Mouse (Mus musculus) stomach, postnatal 0 days (tissue): ENCODE results near the gene Arhgap22. TPM values are rescaled to one million over a fixed set of nuclear protein-coding genes. Genes with fewer than 3 reads are reported as not detected.

Experiments used
- ATAC-seq: fragments of 200-750 bp; cut with Nextera tagmentation; 2 replicates; pipeline ENCODE4 v1.8.0; 2017; ENCODE audit not compliant: low FRiP score, low TSS enrichment
- DNase-seq: peaks from one replicate; pipeline ENCODE4 v3.0.0-alpha.2; 2016; ENCODE audit warnings: low spot score
- H3K27ac ChIP-seq: fragments of 300-500 bp; sonication (generic); replicated peaks from 2 replicates; pipeline ENCODE4 v1.5.1; 2014; ENCODE audit warnings: mild to moderate bottlenecking, control low read depth
- H3K27me3 ChIP-seq: fragments of 300-500 bp; sonication (generic); 2 replicates; pipeline ENCODE4 v1.6.1; 2014; ENCODE audit warnings: low read length; ENCODE audit not compliant: control insufficient read depth, insufficient read depth
- H3K36me3 ChIP-seq: fragments of 300-500 bp; sonication (generic); 2 replicates; pipeline ENCODE4 v1.6.1; 2014; ENCODE audit warnings: low read length, mixed read lengths; ENCODE audit not compliant: control insufficient read depth, insufficient read depth
- H3K4me1 ChIP-seq: fragments of 300-500 bp; sonication (generic); replicated peaks from 2 replicates; pipeline ENCODE4 v1.6.1; 2014; ENCODE audit warnings: antibody characterized with exemption; ENCODE audit not compliant: control insufficient read depth, insufficient read depth
- H3K4me2 ChIP-seq: fragments of 300-500 bp; sonication (generic); replicated peaks from 2 replicates; pipeline ENCODE4 v1.6.1; 2014; ENCODE audit warnings: low read depth, mild to moderate bottlenecking, control low read depth, moderate library complexity
- H3K4me3 ChIP-seq: fragments of 300-500 bp; sonication (generic); 2 replicates; pipeline ENCODE4 v1.5.1; 2014; ENCODE audit warnings: low read depth, low read length, control low read depth
- H3K9ac ChIP-seq: fragments of 300-500 bp; sonication (generic); 2 replicates; pipeline ENCODE4 v1.6.1; 2014; ENCODE audit warnings: mild to moderate bottlenecking, low read length, control low read depth, mixed read lengths
- H3K9me3 ChIP-seq: fragments of 300-500 bp; sonication (generic); 2 replicates; pipeline ENCODE4 v1.6.1; 2016; ENCODE audit warnings: low read length; ENCODE audit not compliant: control insufficient read depth
- CTCF ChIP-seq: IDR thresholded peaks from 2 replicates; pipeline ENCODE4 v1.5.1; 2016; ENCODE audit warnings: antibody characterized with exemption, low read depth, mild to moderate bottlenecking, moderate library complexity
- EP300 ChIP-seq: optimal IDR thresholded peaks from 2 replicates; pipeline ENCODE3; 2016; ENCODE audit warnings: antibody characterized with exemption
- WGBS: fragments of 180-500 bp; shearing (Covaris S2); extraction: QIAGEN DNeasy Blood & Tissue Kit; methylation state at CpG from one replicate; pipeline ENCODE4 v1.1.7; 2014; 5-methylcytosine and 5-hydroxymethylcytosine counted together
- polyA plus RNA-seq: library from polyadenylated mRNA; unstranded; fragments of >200 nt; fragmentation: Nextera tagmentation; extraction: Ambion mirVana; gene quantifications from 2 replicates; pipeline ENCODE4 v1.2.1, GENCODE M21; 2015

Arhgap22 gene
- polyA plus RNA-seq, 1 experiment from 2014 or later = 6.5 TPM

DNA sequence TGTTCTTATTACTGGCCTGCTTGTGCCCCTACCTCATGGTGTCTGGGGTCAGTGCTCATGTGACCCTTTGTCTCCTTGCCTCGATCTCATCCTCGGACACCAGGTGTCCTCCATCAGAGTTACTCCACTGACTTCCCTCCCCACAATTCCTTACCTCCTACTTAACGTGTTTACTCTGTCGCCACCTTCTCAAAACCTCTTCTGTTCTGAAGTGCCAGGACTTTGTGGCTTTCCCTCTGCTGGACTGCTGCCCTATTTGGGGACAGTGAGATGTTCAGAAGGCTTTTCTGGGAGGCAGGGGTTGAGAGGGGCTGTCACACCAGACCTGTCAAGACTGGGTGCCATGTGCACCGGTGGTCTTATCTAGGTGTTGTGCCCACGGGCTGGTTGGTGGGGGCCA, 139.1 kb downstream of the Arhgap22 start:
- DNase-seq (no peak), ATAC-seq (no peak)
- no peaks in the 10 kb centered on the region; the same call in 1 of the 2 replicates for H3K4me1 ChIP-seq
- H3K4me3 ChIP-seq = no peak overlapping the region
- no peaks in the 10 kb centered on the region for H3K9me3 ChIP-seq
- no peak overlapping the region for H3K4me2 ChIP-seq
- WGBS = 60% methylated on average over 6 of the region's 6 CpGs
- H3K27ac ChIP-seq = no peak overlapping the region
- no peak for TF ChIP-seq EP300
- TF ChIP-seq CTCF = no peak
- H3K36me3 ChIP-seq = no peaks in the 10 kb centered on the region
- H3K9ac ChIP-seq = no peak overlapping the region
- H3K27me3 ChIP-seq = peaks cover 3% of the 10 kb centered on the region; the same call in 1 of the 2 replicates

GRCm38 (mm10) chr14:33355276-33355675, 141.4 kb downstream of the Arhgap22 start:
- Histone ChIP-seq H3K9ac (no peak overlapping the region), H3K4me3 (no peak overlapping the region), H3K4me1 (no peaks in the 10 kb centered on the region; the same call in 1 of the 2 replicates), H3K27ac (no peak overlapping the region), H3K9me3 (no peaks in the 10 kb centered on the region), H3K4me2 (no peak overlapping the region), H3K27me3 (peaks cover 3% of the 10 kb centered on the region; the same call in 1 of the 2 replicates), H3K36me3 (no peaks in the 10 kb centered on the region)
- TF ChIP-seq EP300 = no peak
- no peak for TF ChIP-seq CTCF
- ATAC-seq (no peak), DNase-seq (no peak)
- WGBS = 74% methylated on average over 5 of the region's 5 CpGs

GRCm38 (mm10) chr14:33357600-33358368, 144.0 kb downstream of the Arhgap22 start:
- 52% methylated on average over 12 of the region's 12 CpGs for WGBS
- Histone ChIP-seq H3K27me3 (no peaks in the 10 kb centered on the region), H3K4me2 (no peak overlapping the region), H3K9ac (no peak overlapping the region), H3K36me3 (no peaks in the 10 kb centered on the region), H3K27ac (no peak overlapping the region), H3K9me3 (no peaks in the 10 kb centered on the region), H3K4me3 (no peak overlapping the region), H3K4me1 (no peaks in the 10 kb centered on the region)
- TF ChIP-seq CTCF = no peak
- TF ChIP-seq EP300 = no peak
- no peak for ATAC-seq
- DNase-seq = no peak

GRCm38 (mm10) chr14:33358891-33359290, 145.1 kb downstream of the Arhgap22 start:
- WGBS = 91% methylated on average over 8 of the region's 8 CpGs
- Histone ChIP-seq H3K27me3 (no peaks in the 10 kb centered on the region), H3K9ac (no peak overlapping the region), H3K27ac (no peak overlapping the region), H3K9me3 (no peaks in the 10 kb centered on the region), H3K4me3 (no peak overlapping the region), H3K4me1 (no peaks in the 10 kb centered on the region), H3K4me2 (no peak overlapping the region), H3K36me3 (no peaks in the 10 kb centered on the region)
- ATAC-seq = no peak
- no peak for TF ChIP-seq CTCF
- TF ChIP-seq EP300 = no peak
- DNase-seq = no peak

DNA sequence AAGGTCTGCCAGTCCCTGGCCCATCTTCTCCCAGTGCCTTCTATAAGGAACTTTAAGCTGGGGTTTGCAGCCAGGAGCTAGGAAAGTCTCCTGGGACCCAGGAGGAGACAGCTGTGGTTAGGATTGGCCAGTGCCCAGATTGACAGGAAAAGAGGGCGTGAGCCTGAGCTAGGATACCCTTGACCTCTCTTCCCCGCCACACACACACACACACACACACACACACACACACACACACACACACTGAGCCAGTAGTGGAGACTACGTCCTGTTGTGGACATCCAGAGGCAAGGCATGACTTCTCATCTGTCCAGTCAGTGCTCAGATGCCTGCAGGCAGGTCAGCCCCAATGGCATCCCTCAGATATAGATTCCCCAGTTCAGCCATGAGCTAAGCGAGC, 147.7 kb downstream of the Arhgap22 start:
- ATAC-seq (no peak; the same call in 1 of the 2 replicates), DNase-seq (no peak)
- H3K27me3 ChIP-seq = no peaks in the 10 kb centered on the region
- no peak overlapping the region for H3K4me2 ChIP-seq
- no peak overlapping the region for H3K9ac ChIP-seq
- no peaks in the 10 kb centered on the region for H3K36me3 ChIP-seq
- H3K9me3 ChIP-seq = no peaks in the 10 kb centered on the region
- no peak overlapping the region for H3K27ac ChIP-seq
- TF ChIP-seq CTCF = no peak
- TF ChIP-seq EP300 = no peak
- H3K4me3 ChIP-seq = no peak overlapping the region
- H3K4me1 ChIP-seq = no peaks in the 10 kb centered on the region
- 47% methylated on average over 3 of the region's 4 CpGs for WGBS

GRCm38 (mm10) chr14:33362122-33362521, 148.3 kb downstream of the Arhgap22 start:
- Histone ChIP-seq H3K4me2 (no peak overlapping the region), H3K27me3 (no peaks in the 10 kb centered on the region)
- no peak for ATAC-seq

More at GRCm38 (mm10) chr14:33362122-33362521, 148.3 kb downstream of the Arhgap22 start:
- no peaks in the 10 kb centered on the region for H3K4me1 ChIP-seq
- no peaks in the 10 kb centered on the region for H3K9me3 ChIP-seq
- WGBS = 32% methylated on average over 14 of the region's 14 CpGs
- H3K9ac ChIP-seq = no peak overlapping the region
- H3K27ac ChIP-seq = no peak overlapping the region
- DNase-seq = no peak
- H3K4me3 ChIP-seq = no peak overlapping the region
- TF ChIP-seq EP300 (no peak), CTCF (no peak)
- H3K36me3 ChIP-seq = no peaks in the 10 kb centered on the region
